Mouse (Mus musculus) spleen, adult 2 months (tissue): Measurements from ENCODE around the gene Wbp4.

Experiments
- CTCF ChIP-seq: fragments of 200-500 bp; IDR thresholded peaks from 2 replicates; pipeline ENCODE4 v1.5.1; 2011; ENCODE audit warnings: mild to moderate bottlenecking, inconsistent platforms; ENCODE audit not compliant: insufficient read depth, insufficient read length, insufficient replicate concordance; ENCODE audit errors: extremely low read depth
- POLR2A ChIP-seq: fragments of 200-500 bp; IDR thresholded peaks from 2 replicates; pipeline ENCODE4 v1.6.1; 2011; ENCODE audit warnings: low read depth, low read length, inconsistent platforms

DNA sequence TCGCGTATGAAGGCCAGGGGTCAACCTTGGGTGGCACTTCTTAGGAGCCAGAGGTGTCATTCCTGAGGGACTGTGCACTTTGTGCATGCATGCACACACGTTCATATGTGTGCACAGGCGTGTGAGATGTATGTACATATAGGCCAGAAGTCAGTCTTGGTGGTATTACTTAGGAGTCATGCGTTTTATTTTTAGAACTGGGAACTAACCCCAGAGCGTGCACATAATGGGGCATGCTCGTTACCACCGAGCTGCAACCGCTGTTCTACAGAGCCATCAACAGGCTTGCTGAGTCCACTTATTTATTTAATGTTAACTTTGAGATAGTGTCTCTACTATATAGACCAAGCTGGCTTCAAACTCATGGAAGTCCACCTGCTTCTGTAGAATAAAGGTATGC lies 41.1 kb upstream of the Wbp4 start:
- TF ChIP-seq CTCF = no peak
- TF ChIP-seq POLR2A = no peak
